Mouse (Mus musculus): ENCODE results near the gene Dock2.

Gene Dock2

GRCm38 (mm10) chr11:34530971-34531370, 252.7 kb downstream of the Dock2 start:
- DNase-seq (ENCODE audit: low read depth in 2 of 2, low spot score in 2 of 2) = no peak

DNA sequence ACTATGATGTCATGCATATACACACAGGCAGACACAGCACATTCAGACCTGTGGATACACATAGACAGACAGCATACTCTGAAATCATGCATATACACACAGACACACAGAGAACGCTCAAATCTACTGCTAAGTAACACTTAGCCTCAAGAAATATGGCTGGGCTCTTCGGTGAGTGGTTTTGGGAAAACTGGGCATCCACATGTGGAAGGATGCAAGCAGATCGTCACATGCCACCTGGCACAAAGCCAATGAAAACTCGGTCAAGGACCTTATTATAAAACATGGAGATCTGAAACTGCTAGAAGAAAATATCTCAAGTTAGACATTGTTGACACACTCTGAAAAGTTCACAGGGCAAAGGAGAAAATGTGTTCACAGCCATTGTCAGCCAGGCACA, 255.7 kb downstream of the Dock2 start:
- DNase-seq (ENCODE audit: low read depth in 2 of 2, low spot score in 2 of 2) = no peak

DNA sequence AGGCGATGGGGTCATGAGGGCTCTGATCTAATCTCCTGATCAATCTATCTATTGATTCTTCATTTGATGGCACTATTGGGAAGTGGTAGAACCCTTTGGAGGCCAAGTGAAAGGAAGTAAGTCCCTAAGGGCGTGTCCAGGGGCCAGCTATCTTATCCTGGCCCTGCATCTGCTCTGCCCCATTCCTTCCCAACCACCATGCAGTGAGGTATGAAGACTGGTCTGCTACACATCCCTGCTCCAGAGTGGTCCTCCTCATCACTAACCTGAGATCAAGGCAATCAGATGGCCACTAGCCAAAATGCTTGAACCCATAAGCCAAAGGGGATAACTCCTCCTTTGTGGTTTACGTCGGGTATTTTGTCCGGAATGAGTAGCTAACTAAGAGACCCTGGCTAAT, 256.5 kb downstream of the Dock2 start:
- DNase-seq (ENCODE audit: low read depth in 2 of 2, low spot score in 2 of 2) = no peak

- no peak for DNase-seq (ENCODE audit: low read depth in 2 of 2, low spot score in 2 of 2)
These were observed 258.4 kb downstream of the Dock2 start for GRCm38 (mm10) chr11:34525096-34525891.

- DNase-seq (ENCODE audit: low read depth in 2 of 2, low spot score in 2 of 2) = no peak
These were observed 259.1 kb downstream of the Dock2 start for GRCm38 (mm10) chr11:34524586-34524985.

GRCm38 (mm10) chr11:34518566-34518965, 265.1 kb downstream of the Dock2 start:
- DNase-seq (ENCODE audit: low read depth in 2 of 2, low spot score in 2 of 2) = no peak

GRCm38 (mm10) chr11:34516971-34517370, 266.7 kb downstream of the Dock2 start:
- no peak for DNase-seq (ENCODE audit: low read depth in 2 of 2, low spot score in 2 of 2)

DNA sequence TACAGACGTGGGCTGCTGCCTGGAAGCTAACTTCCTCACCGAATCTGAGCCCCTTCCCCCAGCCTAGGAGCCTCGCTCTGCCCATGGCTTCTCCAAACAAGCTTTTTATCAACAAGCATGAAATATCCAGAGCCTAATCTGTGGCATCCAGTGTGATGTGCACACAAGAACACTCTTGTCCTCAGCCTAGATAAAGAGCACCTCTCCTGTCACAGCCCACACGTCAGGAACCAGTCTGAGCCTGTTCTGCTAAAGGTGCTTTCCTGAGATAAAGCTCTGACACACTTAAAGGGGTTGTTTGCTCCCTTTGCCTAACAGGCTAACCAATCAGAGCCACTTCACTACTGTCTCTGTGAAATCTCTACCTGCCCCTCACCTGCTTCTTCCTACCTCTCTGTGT, 268.4 kb downstream of the Dock2 start:
- DNase-seq (ENCODE audit: low read depth in 2 of 2, low spot score in 2 of 2) = no peak

GRCm38 (mm10) chr11:34506390-34506789, 277.3 kb downstream of the Dock2 start:
- DNase-seq (ENCODE audit: low read depth in 2 of 2, low spot score in 2 of 2) = no peak

DNA sequence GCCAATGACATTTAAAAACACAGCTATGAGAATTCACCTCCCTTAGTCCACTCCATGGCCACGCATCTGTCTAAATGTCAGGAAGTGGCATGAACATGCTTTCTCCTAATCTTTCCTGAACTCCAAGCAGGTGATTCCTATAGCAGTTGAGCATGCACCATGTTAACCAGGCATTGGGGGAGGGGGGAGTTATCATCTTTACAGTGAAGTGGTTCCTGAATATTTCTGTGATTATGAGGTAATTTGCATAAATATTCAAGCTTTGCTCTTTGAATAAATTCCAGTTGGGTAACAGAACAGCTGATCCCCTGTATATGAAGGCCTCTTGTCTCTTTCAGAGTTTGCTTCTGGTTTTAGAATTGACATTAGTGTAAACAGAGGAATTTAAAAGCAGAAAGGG, 284.0 kb downstream of the Dock2 start:
- no peak for DNase-seq (ENCODE audit: low read depth in 2 of 2, low spot score in 2 of 2)

DNA sequence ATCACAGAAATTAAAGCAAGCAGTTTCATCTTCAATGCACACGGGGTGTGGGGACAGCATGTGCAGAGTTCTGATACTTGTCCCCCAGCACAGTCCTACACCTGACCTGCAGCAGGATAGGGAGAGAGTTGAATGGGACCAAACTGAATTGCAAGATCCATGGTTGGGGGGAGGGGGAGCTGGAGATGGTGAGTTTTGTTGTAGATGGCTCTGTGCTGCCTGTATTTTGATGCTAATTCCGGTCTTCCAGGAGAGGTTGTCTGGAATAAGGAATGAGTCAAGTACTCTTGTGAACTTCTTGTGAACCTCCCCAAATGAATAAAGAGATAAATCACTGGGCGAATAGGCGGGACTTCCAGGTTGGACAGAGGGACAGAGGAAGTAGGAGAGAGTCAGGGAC, 289.0 kb downstream of the Dock2 start:
- DNase-seq (ENCODE audit: low read depth in 2 of 2, low spot score in 2 of 2) = no peak

DNA sequence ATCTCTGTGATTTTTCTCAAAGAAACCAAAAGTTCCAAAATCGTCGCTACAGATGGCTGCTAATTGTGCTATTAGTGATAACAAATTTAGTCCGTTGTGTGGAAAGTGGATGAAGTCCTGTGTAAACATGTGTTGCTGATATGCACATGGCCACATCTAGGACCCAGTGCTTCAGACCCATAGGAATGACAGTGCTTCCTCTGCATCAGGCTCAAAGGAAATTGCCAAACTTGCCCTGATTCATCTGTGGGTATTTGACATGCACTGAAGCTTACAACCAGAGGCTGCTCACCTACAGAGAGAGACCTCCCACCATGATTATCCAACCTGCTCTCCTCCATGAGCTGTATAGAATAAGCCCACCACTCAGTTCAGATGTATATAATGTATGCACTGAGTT, 290.7 kb downstream of the Dock2 start:
- no peak for DNase-seq (ENCODE audit: low read depth in 2 of 2, low spot score in 2 of 2)

- no peak for DNase-seq (ENCODE audit: low read depth in 2 of 2, low spot score in 2 of 2)
These were observed 291.5 kb downstream of the Dock2 start for GRCm38 (mm10) chr11:34492223-34492622.

- DNase-seq (ENCODE audit: low read depth in 2 of 2, low spot score in 2 of 2) = no peak
These were observed 294.1 kb downstream of the Dock2 start for GRCm38 (mm10) chr11:34489548-34489947.

DNA sequence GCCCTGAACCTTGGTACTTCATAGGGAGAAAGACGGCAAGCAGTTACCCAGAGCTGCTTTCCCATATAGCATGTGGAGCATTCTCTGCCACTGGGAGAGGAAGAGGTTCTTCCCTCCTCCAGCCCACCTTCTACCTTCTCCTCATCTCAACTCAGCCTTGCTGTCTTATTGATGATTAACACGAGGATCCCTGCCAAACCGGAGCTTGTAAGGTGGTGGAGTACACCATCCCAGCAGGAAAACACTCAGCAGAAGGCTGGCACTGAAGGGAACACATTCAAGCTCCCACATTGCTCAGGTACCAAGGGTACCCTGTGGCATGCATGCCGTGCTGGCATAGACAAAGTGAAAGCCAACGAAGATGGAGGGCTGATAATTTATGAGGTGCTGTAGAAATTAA, 304.4 kb downstream of the Dock2 start:
- no peak for DNase-seq (ENCODE audit: low read depth in 2 of 2, low spot score in 2 of 2)

DNA sequence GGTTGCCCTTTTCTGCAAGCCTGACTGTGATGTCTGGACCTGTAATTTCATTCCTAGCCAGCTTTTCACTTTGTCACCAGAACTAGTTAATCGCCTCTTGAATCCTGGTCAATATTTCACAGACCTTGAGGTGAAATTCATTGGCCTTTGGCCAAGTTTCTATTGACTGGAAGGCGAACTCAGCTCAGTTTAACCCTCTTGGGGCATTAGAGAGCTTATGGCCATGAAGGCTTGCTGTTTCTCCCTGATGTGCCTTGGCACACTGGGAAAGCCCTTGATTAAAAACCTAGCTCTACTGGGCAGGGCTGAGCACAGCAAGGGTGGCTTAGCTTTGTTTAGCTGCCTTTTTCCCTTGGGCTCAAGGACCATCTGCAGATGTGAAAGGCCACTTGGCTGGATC, 313.9 kb downstream of the Dock2 start:
- DNase-seq (ENCODE audit: low read depth in 2 of 2, low spot score in 2 of 2) = no peak

GRCm38 (mm10) chr11:34468571-34468970, 315.1 kb downstream of the Dock2 start:
- no peak for DNase-seq (ENCODE audit: low read depth in 2 of 2, low spot score in 2 of 2)

GRCm38 (mm10) chr11:34467056-34467455, 316.6 kb downstream of the Dock2 start:
- DNase-seq (ENCODE audit: low read depth in 2 of 2, low spot score in 2 of 2) = no peak

GRCm38 (mm10) chr11:34449944-34450343, 333.7 kb downstream of the Dock2 start:
- DNase-seq (ENCODE audit: low read depth in 2 of 2, low spot score in 2 of 2) = no peak

DNA sequence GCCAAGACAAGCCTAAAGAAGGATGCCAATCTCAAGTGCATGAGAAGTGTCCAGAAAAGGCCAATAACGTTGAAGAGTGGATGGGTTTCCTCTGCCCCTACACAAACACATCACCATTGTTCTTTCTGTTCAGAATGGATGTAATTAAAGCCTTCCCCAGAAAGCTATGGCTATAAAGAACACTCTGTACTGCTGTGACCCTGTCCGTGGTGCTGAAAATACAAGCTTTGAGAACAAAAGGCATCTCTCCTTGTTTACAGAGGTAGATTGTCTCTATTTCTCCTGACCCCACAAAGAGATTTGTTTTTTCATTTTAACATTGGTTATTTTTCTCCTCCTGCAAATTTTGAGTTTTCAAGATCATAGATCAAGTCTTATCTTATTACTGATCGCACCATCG, 335.8 kb downstream of the Dock2 start:
- no peak for DNase-seq (ENCODE audit: low read depth in 2 of 2, low spot score in 2 of 2)

DNA sequence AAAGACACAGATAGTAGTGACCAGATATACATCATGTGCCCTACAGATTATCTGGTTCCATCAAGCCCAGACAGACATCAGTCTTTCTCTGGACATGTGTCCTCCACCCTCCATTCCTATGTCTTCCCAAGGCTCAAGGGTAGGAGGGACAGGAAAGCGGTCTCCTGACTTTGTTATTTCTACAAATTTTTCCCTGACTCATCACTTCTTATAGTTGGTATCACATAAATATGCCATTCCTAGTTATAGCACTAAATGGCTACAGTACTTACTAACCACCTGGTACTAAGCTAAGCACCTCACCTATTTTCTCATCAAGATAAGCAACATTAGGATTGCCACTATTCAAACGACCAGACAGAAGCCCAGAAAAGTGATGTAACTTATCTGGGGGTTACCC, 345.3 kb downstream of the Dock2 start:
- DNase-seq (ENCODE audit: low read depth in 2 of 2, low spot score in 2 of 2) = no peak

- DNase-seq (ENCODE audit: low read depth in 2 of 2, low spot score in 2 of 2) = no peak
These were observed 346.2 kb downstream of the Dock2 start for GRCm38 (mm10) chr11:34437446-34437845.

GRCm38 (mm10) chr11:34431978-34432377, 351.7 kb downstream of the Dock2 start:
- DNase-seq (ENCODE audit: low read depth in 2 of 2, low spot score in 2 of 2) = no peak
